Mouse (Mus musculus) embryo, embryonic 10.5 days (tissue): ENCODE results near the gene Cend1.
A peak's percentile ranks its signal among the peaks of the same experiment; 100 is the strongest.
"Not testable (repeated sequence)": the region's sequence is repeated elsewhere in the genome, so short reads cannot be mapped to it uniquely, and the experiment has no call there.

Experiments
- DNase-seq: peaks from one replicate; pipeline ENCODE4 v3.0.0-alpha.2; 2015; ENCODE audit warnings: low spot score

Cend1 gene

DNA sequence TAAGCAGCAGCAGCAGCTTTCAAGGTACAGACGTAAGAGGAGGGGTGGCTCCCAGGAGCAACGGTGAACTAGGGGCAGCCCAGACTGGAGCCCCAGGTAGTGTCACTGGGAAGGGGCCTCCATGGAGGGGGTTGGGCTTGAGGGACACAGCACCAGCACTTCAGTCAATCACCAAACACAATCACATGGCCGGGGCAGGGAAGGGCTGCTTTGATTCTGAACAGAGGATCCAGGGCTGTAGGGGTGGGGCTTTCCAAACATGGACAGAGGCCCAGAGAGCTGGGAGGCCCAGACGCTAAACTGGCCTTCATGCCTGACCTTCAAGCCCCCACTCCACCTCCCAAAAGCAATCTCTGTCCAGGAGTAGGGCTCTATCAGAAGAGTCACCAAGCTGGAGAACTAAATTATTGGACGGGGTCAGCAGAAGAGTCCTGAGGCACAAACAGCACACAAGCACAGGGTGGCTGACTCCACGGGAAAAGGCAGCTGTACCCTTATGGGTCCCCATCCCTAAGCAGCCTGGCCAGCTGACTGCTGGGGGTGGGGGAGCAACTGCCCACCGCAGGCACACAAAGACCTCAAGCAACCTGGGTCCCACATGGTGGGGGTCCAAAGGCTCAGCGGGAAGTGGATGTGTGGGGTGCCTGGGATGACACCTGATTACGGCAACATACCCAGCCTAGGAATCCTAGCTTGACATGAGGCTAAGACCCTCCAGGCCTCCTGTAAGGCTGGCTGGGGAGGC is 721 bp upstream of the Cend1 start:
- DNase-seq, result no peak

DNA sequence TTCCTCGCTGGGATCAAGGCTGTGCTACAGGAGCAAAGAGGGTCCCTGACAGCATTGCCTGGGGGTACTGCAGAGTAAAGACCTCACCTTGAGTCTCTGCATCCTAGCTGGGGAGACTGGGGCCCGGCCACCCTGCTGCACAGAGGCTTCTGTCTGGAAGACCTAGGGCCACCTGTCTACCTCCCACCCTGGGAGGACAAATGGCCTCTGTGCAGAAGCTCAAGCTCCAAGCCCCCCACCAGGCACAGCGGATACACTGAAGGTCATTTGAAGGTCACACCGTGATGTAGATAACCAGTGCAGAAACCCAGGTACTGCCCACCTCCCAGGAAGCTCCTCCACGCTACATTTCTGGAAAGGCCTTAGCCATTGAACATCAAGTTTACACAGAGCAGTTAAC is 590 bp downstream of the Cend1 start:
- no peak for DNase-seq

DNA sequence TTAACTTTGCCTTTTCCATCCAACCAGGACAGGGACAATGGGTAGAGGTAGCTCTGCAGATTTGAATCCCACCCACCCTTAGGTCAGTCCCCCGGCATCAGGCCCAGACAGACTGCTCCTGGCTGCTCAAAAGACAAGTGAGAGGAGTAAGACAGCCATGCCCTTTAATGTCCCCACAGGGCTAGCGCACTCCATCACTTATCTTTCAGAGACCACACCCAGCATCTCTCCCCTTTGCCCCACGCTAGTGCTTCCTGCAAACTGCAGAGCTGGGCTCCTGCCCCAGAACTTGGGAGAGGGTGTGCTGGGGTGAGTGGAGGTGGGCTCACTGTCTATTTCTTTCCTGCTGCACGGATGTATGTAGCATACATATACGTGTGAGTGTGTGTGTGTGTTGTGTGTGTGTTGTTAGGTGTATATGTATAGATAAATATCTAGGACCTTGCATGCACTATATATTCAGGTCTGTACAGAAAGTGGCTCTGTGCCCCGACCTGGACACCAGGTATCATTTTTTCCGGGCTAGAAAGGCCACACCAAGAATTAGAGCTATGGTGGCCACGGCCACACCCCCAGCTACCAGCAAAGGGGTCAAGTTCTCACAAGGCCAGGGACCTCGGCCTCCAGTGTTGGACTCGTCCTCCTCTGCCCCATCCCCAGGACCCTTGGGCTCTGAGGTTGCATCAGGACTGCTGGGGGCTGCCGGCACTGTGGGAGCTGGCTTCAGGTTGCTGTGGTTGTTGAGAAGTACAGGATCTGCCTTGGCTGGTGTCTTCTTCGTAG is 2.2 kb downstream of the Cend1 start:
- no peak for DNase-seq

DNA sequence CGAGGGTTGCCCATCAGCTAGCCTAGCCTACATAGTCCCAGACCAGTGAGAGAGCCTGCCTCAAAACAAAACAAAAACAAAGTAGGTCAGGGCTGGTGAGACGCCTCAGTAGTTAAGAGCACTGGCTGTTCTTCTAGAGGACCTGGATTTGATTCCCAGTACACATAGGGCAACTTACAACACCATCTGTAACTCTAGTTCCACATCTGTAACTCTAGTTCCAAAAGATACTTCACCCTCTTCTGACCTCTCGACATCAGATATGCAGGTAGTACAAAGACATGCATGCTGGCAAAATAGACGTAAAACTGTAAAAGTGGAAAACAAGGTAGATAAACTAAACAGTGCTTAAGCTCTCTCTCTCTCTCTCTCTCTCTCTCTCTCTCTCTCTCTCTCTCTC is 5.5 kb downstream of the Cend1 start:
- DNase-seq, result no peak

DNA sequence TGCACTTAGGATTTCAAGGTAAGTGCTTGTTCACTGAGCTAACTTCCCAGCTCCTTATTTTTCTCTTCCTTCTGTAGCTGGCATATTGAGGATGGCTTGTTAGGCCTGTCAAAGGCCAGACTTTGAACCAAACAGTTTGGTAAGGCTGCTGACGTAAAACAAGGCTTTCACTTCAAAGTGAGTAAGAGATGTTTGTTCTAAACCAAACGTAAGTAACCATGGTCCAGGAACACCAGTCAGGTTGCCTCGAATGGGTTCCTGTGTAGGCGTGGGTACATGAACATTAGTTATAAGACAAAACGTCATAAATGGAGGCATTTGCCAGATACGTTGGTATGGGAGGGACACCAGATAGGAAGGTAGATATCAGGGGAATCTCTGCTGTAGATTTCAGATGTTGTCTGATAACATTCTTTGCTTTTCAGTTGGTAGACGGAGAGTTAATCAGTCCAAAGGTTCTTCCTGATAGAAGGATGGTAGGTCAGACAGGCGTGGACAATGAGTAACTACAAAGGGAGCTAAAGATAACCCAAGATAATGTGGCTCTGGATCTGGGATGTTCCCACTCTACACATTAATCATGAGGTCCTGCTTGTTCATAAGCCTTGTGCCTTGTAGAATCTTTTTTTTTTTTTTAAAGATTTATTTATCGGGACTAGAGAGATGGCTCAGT is 9.1 kb downstream of the Cend1 start:
- DNase-seq, result no peak

DNA sequence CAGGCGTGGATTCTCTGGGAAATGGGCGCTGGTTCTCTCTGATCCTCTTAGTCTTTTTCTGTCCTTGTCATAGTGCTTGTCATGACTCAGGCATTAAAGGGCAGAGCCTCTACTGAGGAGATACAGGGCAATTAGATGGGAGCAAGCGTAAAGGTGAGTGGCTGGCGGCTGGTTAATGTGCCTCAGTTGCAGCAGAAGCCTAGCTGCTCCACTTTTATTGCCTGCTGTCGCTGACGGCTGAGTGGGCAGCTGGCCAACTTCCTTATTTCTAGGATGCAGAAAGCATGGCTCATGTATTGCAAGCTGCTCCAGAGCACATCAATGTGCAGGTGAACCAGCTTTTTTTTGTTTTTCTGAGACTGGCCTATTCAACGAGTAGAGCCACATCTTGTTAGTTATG is 10.3 kb downstream of the Cend1 start:
- no peak for DNase-seq

DNA sequence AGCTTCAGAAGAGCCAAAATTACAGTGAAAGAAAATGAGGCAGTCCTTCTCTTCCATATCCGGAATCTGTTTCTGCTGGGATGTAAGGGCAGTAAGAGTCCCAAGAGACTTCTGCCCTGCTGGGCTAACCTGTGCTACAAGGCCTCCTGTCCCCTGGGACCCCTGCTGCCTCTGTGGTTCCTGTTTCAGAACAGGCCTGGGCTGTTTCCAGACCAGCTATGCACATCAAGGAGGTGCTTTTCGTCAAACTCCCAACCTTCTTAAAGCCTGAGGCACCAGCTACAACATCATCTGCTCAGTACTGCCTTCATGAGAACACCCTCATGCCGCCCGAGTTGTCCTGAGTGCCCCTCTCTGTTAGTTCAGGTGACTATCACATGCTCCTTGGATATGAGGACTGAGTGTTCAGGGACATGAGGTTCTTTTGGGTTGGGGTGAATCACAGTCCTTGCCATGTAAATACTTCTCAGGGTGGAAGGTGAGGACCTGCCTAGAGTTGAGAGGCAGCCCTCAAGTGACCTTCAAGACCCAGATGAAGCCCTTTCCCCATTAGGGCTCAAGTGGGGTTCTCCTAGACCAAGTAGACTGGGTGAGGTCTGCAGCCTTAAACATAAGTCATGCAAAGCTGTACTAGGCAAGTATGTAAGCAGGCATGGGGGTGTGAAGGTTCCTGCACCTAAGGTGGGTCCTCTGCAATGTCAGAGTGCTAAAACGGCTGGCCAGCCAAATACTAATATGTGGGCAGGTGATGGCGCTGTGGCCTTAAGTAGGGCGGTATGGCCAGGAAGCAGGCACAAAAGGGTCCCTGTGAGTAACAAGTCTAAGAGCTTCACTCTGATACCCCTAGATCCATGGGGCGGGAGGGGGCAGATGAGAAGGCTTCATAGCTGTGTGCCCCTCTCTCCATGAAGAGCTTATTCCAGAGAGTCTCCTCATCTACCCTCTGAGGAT is 11.3 kb downstream of the Cend1 start:
- DNase-seq, result no peak

DNA sequence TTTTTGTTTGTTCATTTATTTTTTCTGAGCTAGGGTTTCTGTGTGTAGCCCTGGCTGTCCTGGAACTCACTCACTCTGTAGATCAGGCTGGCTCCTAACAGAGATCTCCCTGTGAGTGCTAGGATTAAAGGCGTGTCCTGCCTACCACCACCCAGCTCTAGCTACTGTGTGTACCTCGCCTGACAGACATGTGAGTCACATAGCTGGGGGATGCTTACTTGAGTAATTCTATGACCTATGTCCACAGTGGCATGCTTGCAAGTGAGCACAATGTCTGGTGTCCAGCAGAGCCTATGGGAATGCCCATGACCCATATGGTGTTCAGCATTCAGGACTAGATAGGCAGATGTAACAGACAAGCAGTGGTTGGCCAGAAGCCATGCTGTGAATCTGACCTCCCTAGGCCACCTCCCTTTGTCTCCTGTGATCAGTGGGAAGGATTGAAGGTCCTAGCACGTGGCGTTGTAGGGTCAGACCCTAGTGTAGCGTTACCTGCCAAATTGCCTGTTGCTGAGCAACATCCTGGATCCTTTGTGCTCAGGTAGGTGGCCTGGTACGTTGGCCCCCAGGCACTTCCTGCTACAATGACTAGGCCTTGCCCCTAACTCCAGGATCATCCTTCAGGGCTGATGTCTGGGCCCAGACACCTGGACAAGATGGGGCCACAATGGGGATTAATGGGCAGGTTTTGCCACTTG is 13.0 kb downstream of the Cend1 start:
- DNase-seq, result no peak

DNA sequence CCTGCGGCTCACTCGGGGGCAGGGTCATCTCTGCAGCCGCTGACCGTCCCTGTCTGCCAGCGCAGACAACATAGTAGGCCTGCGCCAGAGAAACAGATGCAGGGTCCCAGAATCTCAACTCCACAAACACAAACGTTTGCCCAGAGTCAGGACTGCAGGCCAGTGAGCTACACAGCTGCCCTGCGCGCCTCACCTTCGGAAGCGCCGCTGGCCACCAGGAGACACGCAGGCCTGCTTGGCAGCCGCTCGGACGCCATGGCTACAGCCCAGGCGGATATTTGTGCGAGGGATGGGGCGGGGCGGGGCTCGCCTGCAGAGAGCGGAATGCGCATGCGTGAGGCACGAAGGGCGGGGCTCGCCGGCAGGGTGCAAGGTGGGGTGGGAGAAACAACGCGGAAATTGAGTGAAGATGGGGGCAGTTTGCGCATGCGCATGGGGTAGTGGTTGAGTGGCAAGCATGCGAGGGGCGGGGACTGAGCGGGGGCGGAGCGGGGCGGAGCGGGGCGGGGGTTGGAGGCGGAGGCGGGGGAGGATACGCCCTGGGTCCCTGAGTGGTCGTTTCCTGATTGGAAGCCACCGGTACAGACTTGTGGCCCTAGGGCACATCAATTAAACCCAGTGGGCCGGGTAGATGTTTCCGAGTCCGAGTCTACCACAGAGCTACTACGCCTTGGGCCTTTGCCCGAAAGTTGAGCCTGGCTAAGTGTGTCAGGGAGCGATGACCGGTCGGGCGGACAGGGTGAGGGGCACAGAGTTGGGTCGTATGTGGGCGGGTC is 15.3 kb downstream of the Cend1 start, which contains the start of gene Gatd1:
Gene Gatd1, minus strand, starts transcription at position 328 of the 776 bp plus-strand sequence.
- DNase-seq, result peak; percentile 100

DNA sequence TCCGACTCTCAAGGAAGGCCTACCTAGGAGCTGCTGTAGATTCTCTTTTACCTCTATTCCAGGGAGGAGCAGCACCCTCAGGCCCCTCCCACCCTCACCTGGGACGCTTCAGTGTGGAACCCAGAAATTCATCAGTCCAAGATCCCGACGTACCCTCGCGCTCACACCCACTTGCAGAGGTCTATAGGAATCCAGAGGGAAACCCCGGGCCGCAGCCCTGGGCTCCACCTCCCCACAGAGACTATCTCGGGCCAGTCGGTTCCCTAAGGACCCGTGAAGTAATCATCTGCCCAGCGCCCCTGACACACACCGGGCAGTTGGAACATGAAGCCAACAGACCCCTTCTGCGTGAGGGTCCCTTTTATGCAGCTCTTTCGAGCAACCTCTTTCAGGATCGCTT is 16.0 kb downstream of the Cend1 start:
- peak; percentile 21 for DNase-seq

DNA sequence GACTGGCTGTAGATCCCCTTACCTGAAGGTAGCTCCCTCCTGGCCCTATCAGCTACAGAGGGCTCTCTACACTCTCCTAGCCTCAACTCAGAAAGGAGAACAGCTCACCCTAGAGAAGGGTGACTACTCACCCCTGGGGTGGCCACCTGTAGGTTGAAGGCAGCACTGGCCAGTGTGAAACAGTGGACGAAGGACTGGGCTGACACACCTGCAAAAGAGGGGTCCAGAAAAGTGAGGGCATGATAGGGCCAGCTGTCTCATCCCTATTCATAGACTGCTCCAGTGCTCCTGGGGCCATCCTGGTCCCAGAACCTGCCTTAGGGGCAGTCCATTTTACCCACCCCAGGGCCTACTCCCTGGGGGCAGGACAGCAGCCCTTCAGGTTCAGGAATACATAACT is 17.6 kb downstream of the Cend1 start:
- DNase-seq, result no peak

DNA sequence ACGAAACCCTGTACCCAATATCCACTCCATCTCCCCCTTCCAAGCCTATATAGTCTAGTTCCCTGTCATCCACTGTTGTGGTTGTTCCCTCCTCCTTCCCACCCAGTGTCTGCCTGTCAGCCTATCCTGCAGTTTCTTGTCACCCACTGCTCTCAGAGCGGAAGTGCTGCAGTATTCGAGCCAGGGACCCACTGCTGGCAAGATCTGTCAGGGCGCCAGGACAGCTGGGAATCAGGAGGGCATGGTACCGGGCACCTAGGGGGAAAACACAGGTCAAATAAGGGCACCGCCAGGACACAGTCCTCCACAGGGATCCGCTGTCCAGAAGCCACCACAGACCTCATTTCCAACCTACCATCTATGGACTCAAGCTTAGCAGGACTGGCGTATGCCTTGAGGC is 18.7 kb downstream of the Cend1 start:
- DNase-seq, result no peak

DNA sequence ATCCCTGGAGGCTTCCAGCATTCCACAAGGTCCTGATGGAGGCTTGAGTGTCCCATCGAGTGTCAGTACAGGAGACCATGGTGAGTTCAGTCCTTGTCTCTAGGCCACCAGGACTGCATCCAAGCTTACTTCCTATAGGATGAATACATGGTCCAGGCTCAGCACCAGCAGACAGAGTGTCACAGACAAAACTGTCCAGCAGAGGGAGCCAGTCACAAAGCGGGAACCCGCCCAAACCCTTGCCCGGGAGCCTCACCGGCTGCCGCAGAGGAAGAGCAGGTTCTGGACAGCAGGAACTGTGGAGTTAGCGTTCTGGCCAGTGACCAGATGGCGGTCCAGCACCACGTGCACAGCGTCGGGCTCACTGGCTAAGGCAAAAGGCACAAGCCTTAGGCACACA is 20.5 kb downstream of the Cend1 start:
- peak; percentile 92 for DNase-seq

DNA sequence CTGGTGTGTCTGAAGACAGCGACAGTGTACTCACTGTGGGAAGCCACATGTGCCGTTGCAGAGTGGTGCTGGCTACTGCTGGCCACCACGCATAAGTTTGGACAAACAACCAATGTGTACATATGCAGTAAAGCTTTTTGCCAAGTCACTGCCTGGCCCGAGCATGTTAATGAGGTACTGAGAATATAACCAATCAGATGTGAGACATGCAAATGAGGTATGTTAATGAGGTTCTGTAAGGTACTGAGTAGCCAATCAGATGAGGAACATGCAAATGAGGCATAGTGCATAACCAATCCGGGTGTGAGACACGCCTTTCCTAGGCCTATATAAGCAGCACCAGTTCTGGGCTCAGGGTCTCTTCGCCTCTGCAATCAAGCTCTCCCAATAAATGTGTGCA is 21.6 kb downstream of the Cend1 start:
- DNase-seq, result not testable (repeated sequence)

DNA sequence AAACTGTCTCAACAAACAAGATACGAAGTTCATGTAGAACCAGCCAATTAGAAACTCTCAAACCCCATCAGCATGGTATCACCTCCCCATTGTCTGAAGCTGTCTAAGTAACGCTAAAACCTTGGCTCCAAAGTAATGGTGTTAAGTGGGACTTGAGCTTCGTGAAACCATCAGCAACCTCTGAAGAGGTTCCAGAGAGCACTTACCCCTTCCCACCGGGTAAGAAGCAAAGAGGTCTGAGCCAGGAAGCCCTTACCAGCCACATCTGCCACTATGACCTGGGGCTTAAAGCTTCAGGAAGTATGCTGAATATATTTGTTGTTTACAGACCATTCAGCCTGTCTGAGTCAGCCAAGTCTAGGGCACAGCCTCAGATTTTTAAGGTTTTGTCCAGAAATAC is 23.8 kb downstream of the Cend1 start:
- no peak for DNase-seq

DNA sequence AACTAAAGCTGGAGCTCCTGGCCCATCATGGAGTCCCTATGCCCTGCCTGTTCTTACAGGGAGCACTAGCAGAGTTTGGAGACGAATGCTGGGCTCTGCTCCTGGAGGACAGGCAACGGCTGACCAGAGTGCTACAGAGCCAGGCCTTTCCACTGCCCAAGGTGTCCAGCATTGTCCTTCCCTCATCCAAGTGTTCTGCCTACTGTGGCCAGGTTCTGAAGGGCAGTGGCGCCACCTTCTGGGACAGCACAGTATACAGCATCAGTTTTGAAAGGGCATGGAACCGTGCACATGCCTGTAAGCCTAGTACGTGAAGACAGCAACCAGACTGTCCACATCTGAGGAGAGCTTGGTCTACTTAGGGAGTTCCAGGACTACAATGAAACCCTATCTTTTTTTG is 26.0 kb downstream of the Cend1 start:
- peak; percentile 70 for DNase-seq

DNA sequence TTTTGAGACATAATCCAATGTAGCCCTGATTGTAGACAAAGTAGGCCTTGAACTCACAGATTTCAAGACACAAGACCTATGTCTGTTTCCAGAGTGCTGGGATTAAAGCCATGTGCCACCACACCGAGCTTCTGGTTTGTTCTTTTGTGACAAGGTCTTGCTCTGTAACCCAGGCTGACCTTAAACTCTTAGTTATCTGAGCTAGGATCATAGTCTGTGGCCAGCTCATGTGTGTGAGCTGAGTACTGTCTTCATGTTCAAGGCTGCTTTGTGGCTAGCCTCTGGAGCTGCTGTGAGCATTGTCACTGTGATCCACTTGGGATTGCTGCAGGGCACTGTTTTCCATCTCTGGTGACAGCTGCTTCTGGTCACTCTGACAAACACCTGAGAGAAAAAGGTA is 33.9 kb downstream of the Cend1 start:
- DNase-seq, result no peak

DNA sequence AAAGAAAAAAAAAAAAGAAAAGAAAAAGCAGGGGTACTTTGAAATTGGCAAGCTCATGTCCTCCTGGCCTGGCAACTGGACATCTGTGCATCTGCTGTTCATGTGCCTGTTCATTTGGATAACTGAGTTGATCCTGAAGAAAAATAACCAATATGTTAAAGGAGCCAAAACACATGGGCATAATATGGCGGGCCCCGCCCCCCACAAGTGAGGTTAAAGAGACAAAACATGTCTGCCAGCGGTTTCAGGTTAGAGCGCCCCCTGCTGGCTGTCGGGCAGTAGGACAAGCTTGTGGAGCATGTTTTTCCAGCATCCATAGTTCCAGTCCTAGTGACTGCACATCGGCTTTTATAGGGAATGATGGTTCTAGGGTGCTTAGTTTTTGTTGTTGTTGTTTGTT is 34.5 kb downstream of the Cend1 start:
- peak; percentile 85 for DNase-seq

DNA sequence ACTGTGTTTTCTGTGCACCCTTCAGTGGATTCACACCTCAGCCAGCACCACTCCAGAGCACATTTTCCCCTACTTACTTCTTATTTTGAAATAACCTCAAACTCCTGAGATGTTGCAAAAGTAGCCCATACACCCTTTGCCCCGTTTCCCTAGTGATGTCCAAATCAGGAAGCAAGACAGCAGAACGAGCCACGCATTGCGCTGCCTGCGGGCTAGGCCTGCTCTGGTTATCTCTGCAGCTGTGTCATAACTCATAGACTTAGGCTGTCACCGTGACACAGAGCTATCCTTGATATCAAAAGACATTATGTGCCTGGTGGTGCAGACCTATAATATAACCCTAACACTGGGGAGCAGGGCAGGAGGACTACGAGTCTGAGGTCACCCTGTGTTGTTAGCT is 35.1 kb downstream of the Cend1 start:
- DNase-seq, result no peak

DNA sequence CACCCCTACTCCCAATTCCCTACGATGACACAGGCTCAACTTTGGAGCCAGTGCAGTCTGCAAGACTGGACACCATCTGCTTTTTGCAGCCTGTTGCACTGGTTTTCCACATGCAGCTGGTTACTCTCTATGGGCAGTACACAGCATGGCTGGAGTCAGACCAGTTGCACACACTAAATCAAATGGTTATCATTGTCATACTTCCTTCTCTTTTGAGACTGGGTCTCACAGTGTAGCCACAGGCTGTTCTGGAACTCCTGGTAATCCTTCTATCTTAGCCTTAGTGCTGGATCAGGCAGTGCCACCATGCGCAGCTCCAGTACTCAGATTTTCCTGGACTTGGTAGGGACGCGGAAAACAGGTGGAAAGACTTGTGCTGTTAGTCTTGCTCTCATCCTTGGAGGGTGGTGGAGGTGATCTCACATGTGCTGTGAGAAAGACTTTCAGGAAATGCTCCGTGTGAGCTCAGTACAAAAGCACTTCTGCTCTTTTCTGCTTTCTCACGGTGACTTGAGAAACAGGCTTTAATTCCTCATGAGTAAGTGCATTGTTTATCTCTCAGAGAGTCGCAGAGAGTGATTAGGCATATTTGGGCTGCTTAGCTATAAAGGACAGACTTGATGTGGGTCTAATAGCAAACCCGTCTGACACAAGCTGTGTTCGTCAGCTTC is 36.6 kb downstream of the Cend1 start:
- DNase-seq, result no peak
